Mouse (Mus musculus) limb, embryonic 10.5 days (tissue): Measurements from ENCODE around the gene Edar. TPM values are rescaled to one million over a fixed set of nuclear protein-coding genes. Genes with fewer than 3 reads are reported as not detected.
"Not testable (repeated sequence)": the region's sequence is repeated elsewhere in the genome, so short reads cannot be mapped to it uniquely, and the experiment has no call there.

Experiments
- DNase-seq: peaks from one replicate; pipeline ENCODE4 v3.0.0-alpha.2; 2017; ENCODE audit warnings: low spot score
- H3K27ac ChIP-seq: fragments of 300-500 bp; sonication (generic); 2 replicates; pipeline ENCODE4 v1.5.1; 2016; ENCODE audit warnings: mild to moderate bottlenecking
- H3K27me3 ChIP-seq: fragments of 300-500 bp; sonication (generic); 2 replicates; pipeline ENCODE4 v1.6.1; 2016; ENCODE audit warnings: low read depth, mild to moderate bottlenecking; ENCODE audit not compliant: poor library complexity, severe bottlenecking
- H3K36me3 ChIP-seq: fragments of 300-500 bp; sonication (generic); 2 replicates; pipeline ENCODE4 v1.6.1; 2016; ENCODE audit warnings: mild to moderate bottlenecking, moderate library complexity
- H3K4me1 ChIP-seq: fragments of 300-500 bp; sonication (generic); 2 replicates; pipeline ENCODE4 v1.6.1; 2016
- H3K4me3 ChIP-seq: fragments of 300-500 bp; sonication (generic); 2 replicates; pipeline ENCODE4 v1.5.1; 2016; ENCODE audit warnings: mild to moderate bottlenecking, moderate library complexity
- H3K9me3 ChIP-seq: fragments of 300-500 bp; sonication (generic); replicated peaks from 2 replicates; pipeline ENCODE4 v1.6.1; 2016; ENCODE audit warnings: mild to moderate bottlenecking
- WGBS: fragments of 180-500 bp; shearing (Covaris S2); methylation state at CpG from one replicate; pipeline ENCODE4 v1.1.7; 2016; 5-methylcytosine and 5-hydroxymethylcytosine counted together
- polyA plus RNA-seq: library from polyadenylated mRNA; unstranded; fragments of >200 nt; fragmentation: Nextera tagmentation; extraction: Ambion mirVana; gene quantifications from 2 replicates; pipeline ENCODE4 v1.2.1, GENCODE M21; 2016

The Edar gene
- 1.8 and 2.3 TPM in 2 replicates for polyA plus RNA-seq

DNA sequence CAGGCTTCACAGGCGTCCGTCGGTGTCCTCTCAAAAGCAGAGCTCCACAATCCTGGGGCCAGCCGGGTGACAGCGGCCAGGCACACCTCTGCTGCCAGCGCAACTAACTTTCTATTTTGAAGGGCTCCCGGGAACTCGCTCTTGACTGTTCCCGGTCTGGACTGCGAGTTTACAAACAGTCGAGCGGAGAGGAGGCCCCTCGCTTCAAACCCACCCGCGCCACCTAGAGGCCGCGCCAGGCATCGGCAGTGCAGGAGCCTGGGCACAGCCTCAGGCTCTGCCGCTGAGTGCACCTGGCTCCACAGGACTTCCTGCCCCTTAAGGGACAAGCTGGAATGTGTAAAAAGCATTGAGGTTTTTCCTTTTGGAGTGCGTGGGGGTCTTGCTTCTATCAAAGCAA lies at the start of gene Edar:
Gene Edar, minus strand, starts transcription at position 122 of the 400 bp plus-strand sequence.
- peak; percentile 92 for DNase-seq
- WGBS, result 1% methylated on average over 20 of the region's 20 CpGs

GRCm38 (mm10) chr10:58718110-58718509 lies 42.7 kb upstream of the Edar start, which contains the start of gene Gm17542:
Gene Gm17542 (minus strand): TSS chr10:58718210.
- not testable (repeated sequence) for H3K4me3 ChIP-seq, DNase-seq, H3K36me3 ChIP-seq, H3K9me3 ChIP-seq, H3K27ac ChIP-seq, H3K27me3 ChIP-seq
- peaks cover 17% of the 10 kb centered on the region for H3K4me1 ChIP-seq

More for the DNA sequence above, at the start of gene Edar:
- H3K27me3 ChIP-seq, result peaks cover 11% of the 10 kb centered on the region; the same call in 1 of the 2 replicates
- no peak within 1 kb of the TSS for H3K27ac ChIP-seq
- H3K4me3 ChIP-seq, result peak within 1 kb of the TSS; percentile 47
- H3K36me3 ChIP-seq, result no peaks in the 10 kb centered on the region
- peaks cover 19% of the 10 kb centered on the region for H3K4me1 ChIP-seq
- no peaks in the 10 kb centered on the region for H3K9me3 ChIP-seq

GRCm38 (mm10) chr10:58714789-58715148 lies 39.3 kb upstream of the Edar start:
- DNase-seq, result no peak
- H3K4me3 ChIP-seq, result peak overlapping the region; percentile 38
- H3K4me1 ChIP-seq, result peaks cover 17% of the 10 kb centered on the region
- no peaks in the 10 kb centered on the region for H3K36me3 ChIP-seq
- H3K27ac ChIP-seq, result peak overlapping the region; percentile 66; the same call in 1 of the 2 replicates
- H3K9me3 ChIP-seq, result no peaks in the 10 kb centered on the region
- no peaks in the 10 kb centered on the region for H3K27me3 ChIP-seq
- 38% methylated on average over 3 of the region's 3 CpGs for WGBS

GRCm38 (mm10) chr10:58713855-58714788 lies 38.7 kb upstream of the Edar start:
- Histone ChIP-seq H3K27me3 (no peaks in the 10 kb centered on the region), H3K36me3 (no peaks in the 10 kb centered on the region), H3K9me3 (no peaks in the 10 kb centered on the region), H3K4me3 (peak overlapping the region; percentile 38), H3K4me1 (peaks cover 17% of the 10 kb centered on the region), H3K27ac (peak overlapping the region; percentile 66)
- 36% methylated on average over 24 of the region's 24 CpGs for WGBS
- DNase-seq, result peak; percentile 32

GRCm38 (mm10) chr10:58713225-58713624 lies 37.8 kb upstream of the Edar start:
- 95% methylated on average over 7 of the region's 7 CpGs for WGBS
- Histone ChIP-seq H3K27me3 (no peaks in the 10 kb centered on the region), H3K4me3 (no peak overlapping the region), H3K27ac (no peak overlapping the region), H3K4me1 (peaks cover 17% of the 10 kb centered on the region), H3K36me3 (no peaks in the 10 kb centered on the region), H3K9me3 (no peaks in the 10 kb centered on the region)
- DNase-seq, result no peak

- Histone ChIP-seq H3K4me3 (no peak overlapping the region), H3K4me1 (peaks cover 5% of the 10 kb centered on the region), H3K27me3 (no peaks in the 10 kb centered on the region), H3K36me3 (no peaks in the 10 kb centered on the region), H3K9me3 (no peaks in the 10 kb centered on the region), H3K27ac (no peak overlapping the region)
- WGBS, result 93% methylated on average over 4 of the region's 4 CpGs
- no peak for DNase-seq
These were observed 33.6 kb upstream of the Edar start for GRCm38 (mm10) chr10:58709021-58709420.

- 50% methylated on average over 6 of the region's 6 CpGs for WGBS
- Histone ChIP-seq H3K36me3 (no peaks in the 10 kb centered on the region), H3K4me1 (0 out of 2 replicates have a peak, but pooled peaks cover 2% of the 10 kb centered on the region), H3K4me3 (no peak overlapping the region), H3K27ac (no peak overlapping the region), H3K27me3 (no peaks in the 10 kb centered on the region), H3K9me3 (no peaks in the 10 kb centered on the region)
- no peak for DNase-seq
These were observed 25.1 kb upstream of the Edar start for GRCm38 (mm10) chr10:58700578-58700977.

DNA sequence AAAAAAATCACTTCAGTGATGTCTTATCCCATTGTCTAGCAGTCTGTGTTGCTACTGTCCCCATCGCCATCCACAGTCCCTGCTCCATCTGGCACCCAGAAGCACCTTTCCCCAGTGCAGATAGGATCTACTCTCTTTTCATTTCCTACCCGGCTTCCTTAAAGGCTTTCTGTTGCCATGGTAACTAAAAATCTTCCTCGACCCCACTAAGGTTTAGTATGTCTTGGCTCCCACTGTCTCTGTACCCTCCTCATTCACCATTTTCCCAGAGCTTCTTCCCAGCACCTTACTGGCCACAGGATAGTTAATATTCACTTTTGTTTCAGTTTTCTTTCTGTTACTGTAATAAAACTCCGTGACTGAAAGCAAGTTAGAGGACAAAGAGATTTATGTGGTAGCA lies 24.7 kb upstream of the Edar start:
- Histone ChIP-seq H3K4me1 (0 out of 2 replicates have a peak, but pooled peaks cover 2% of the 10 kb centered on the region), H3K4me3 (no peak overlapping the region), H3K27ac (no peak overlapping the region), H3K36me3 (no peaks in the 10 kb centered on the region), H3K9me3 (no peaks in the 10 kb centered on the region), H3K27me3 (no peaks in the 10 kb centered on the region)
- DNase-seq, result no peak
- WGBS, result 50% methylated on average over 4 of the region's 4 CpGs

DNA sequence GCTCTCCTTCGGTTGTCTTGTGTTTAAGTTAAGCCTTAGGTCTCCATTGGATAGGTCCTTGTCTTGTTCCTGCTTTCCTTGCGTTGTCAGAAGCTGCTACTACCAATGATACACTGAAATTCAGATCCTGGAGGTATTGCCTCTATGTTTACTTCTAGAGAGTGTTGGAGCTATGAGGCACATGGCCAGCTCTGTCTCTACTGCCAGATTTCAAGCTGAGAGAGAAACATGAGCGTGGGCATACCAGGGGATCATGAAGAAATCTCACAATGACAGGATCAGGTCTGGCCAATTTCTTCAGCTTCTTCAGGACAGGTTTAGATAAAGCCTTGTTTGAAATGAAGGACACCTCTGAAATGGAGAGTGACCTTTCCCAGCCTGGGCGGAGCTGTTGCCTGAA lies 23.5 kb upstream of the Edar start:
- Histone ChIP-seq H3K36me3 (no peaks in the 10 kb centered on the region), H3K27ac (no peak overlapping the region), H3K4me3 (no peak overlapping the region), H3K9me3 (no peaks in the 10 kb centered on the region), H3K27me3 (no peaks in the 10 kb centered on the region), H3K4me1 (peaks cover 2% of the 10 kb centered on the region; the same call in 1 of the 2 replicates)
- 87% methylated on average over 4 of the region's 4 CpGs for WGBS
- no peak for DNase-seq

DNA sequence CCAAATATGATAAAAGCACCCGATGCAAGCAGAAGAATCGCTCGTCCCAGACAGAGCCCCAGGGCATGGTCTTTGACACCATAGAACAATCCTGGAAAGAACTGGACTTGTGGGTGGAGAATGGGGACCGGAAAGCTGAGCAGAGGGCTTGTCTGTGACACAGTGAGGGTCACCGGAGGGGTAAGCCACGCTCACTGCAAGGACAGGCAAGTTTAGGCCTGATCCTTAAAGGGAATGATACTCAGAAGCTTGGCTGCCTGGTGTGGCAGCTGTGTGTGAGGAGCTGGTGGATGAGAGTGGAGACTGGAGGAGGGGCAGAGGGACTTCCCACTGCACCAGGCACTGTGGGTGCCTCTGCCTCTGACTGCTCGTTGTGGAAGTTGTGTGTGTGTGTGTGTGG lies 15.6 kb upstream of the Edar start:
- no peaks in the 10 kb centered on the region for H3K27me3 ChIP-seq
- H3K36me3 ChIP-seq, result no peaks in the 10 kb centered on the region
- no peak overlapping the region for H3K27ac ChIP-seq
- DNase-seq, result no peak
- no peaks in the 10 kb centered on the region; the same call in 1 of the 2 replicates for H3K4me1 ChIP-seq
- no peak overlapping the region for H3K4me3 ChIP-seq
- H3K9me3 ChIP-seq, result no peaks in the 10 kb centered on the region
- 71% methylated on average over 7 of the region's 7 CpGs for WGBS

- 86% methylated on average over 6 of the region's 6 CpGs for WGBS
- Histone ChIP-seq H3K4me3 (no peak overlapping the region), H3K36me3 (no peaks in the 10 kb centered on the region), H3K9me3 (no peaks in the 10 kb centered on the region), H3K4me1 (peaks cover 6% of the 10 kb centered on the region; the same call in 1 of the 2 replicates), H3K27ac (no peak overlapping the region), H3K27me3 (peaks cover 10% of the 10 kb centered on the region; the same call in 1 of the 2 replicates)
- DNase-seq, result no peak
These were observed 3.8 kb upstream of the Edar start for GRCm38 (mm10) chr10:58679298-58679697.

DNA sequence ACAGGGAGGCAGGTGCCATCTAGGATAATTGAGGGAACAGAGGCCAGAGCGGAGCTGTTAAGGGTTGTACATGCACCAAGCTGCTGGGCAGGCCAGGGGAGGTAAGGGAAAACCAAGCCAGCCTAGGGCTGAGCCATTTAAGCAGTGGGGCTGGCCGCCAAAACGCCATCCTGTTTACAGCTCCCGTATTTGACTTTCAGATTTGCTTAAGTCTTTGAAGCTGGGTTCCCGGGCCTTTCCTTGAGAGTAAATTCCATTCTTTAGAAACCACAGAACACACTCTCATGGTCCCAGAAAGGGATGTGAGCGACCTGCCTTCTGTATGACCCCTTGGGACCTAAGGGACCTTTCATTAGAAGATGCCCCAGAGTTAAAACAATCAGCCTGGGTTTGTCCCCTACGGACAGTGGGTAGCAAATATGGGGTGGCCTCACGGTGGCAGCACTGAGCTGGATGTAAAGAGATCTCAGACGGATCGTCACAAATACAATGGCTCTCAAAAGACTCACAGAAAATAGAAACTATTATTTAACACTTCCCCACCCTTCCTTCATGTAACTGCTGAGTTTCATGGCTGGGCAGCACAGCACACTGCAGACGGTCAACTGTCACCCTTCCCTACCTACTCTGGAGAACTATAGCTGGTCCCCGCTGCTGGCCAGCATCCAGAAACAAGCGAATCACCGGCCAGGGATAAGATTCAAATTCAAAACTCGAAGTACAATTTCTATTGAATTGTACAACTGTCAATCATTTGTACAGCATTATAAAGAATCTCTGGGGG lies 2.0 kb downstream of the Edar start:
- Histone ChIP-seq H3K27ac (no peak overlapping the region), H3K36me3 (no peaks in the 10 kb centered on the region), H3K4me3 (no peak overlapping the region), H3K4me1 (peaks cover 19% of the 10 kb centered on the region), H3K27me3 (peaks cover 11% of the 10 kb centered on the region; the same call in 1 of the 2 replicates), H3K9me3 (no peaks in the 10 kb centered on the region)
- peak; percentile 75 for DNase-seq
- WGBS, result 41% methylated on average over 15 of the region's 15 CpGs
